12 mouse cellular contexts compared by ENCODE assay signal in genomic region chr11:34865181-34865580, GRCm38 (mm10). TPM values are rescaled to one million over a fixed set of nuclear protein-coding genes. Genes with fewer than 3 reads are reported as not detected.
DNase-seq lines count a peak whose midpoint lies in the region; ATAC-seq and TF ChIP-seq lines count a peak whose summit lies in the region.
"Had no signal": no experiment of that assay in that cellular context is flagged by ENCODE, and none has a peak within 500 bp of the region (broad histone marks: within the 10 kb centered on the region; RNA-seq: fewer than 3 reads in every experiment).

No protein-coding gene starts in this region.

- no peak overlapping the region for H3K4me3 ChIP-seq in gastrocnemius, adult 2 months
- H3K4me3 ChIP-seq in midbrain, embryonic 11.5 days (ENCODE audit: low read depth, low read length): no peak overlapping the region
- H3K4me3 ChIP-seq in liver, embryonic 11.5 days (ENCODE audit: low read depth, low read length): no peak overlapping the region
- no peak overlapping the region for H3K4me3 ChIP-seq in forebrain, embryonic 12.5 days (replicated peaks)
- H3K4me3 ChIP-seq: erythroblast, embryonic 14.5 days; neural tube, embryonic 13.5 days had no signal

- H3K4me1 ChIP-seq in midbrain, embryonic 11.5 days (ENCODE audit: control insufficient read depth, insufficient read depth, low read length): no peaks in the 10 kb centered on the region
- no peaks in the 10 kb centered on the region for H3K4me1 ChIP-seq in liver, embryonic 11.5 days (replicated peaks; ENCODE audit: control insufficient read depth, insufficient read depth, low read length)
- H3K4me1 ChIP-seq in forebrain, embryonic 12.5 days: no peaks in the 10 kb centered on the region
- H3K4me1 ChIP-seq: neural tube, embryonic 13.5 days had no signal

- intact Hi-C loops in gastrocnemius, adult 2 months (cut with DNase I): no loop called here
- intact Hi-C loops in left cerebral cortex, postnatal 25 days (cut with DNase I): no loop called here

- no peak overlapping the region for H3K9ac ChIP-seq in midbrain, embryonic 11.5 days (ENCODE audit: low read length)
- H3K9ac ChIP-seq in liver, embryonic 11.5 days (ENCODE audit: low read depth, low read length): no peak overlapping the region
- H3K9ac ChIP-seq in forebrain, embryonic 12.5 days: no peak overlapping the region
- H3K9ac ChIP-seq: hindbrain, embryonic 14.5 days; neural tube, embryonic 13.5 days had no signal

- DNase-seq in gastrocnemius, adult 2 months: peak; percentile 68
- DNase-seq in gastrocnemius, postnatal 4 days (ENCODE audit: low spot score in 2 of 2): no peak
- peak; percentile 17 for DNase-seq in 3T3-L1 (ENCODE audit: low read depth, low spot score)
- peak; percentile 74 to 83 for DNase-seq in frontal cortex, adult 2 months (ENCODE audit: extremely low spot score in 1 of 2, low spot score in 1 of 2)
- DNase-seq in left cerebral cortex, postnatal 25 days (ENCODE audit: low spot score in 2 of 2): peak; percentile 62 to 91
- DNase-seq in midbrain, embryonic 11.5 days (ENCODE audit: low spot score, missing footprints): no peak
- DNase-seq in liver, embryonic 11.5 days (ENCODE audit: low spot score): no peak
- DNase-seq: cerebellum, adult 18-20 months had no signal

- no peak overlapping the region for H3K4me2 ChIP-seq in midbrain, embryonic 11.5 days
- no peak overlapping the region for H3K4me2 ChIP-seq in liver, embryonic 11.5 days
- H3K4me2 ChIP-seq in forebrain, embryonic 12.5 days: no peak overlapping the region
- H3K4me2 ChIP-seq: hindbrain, embryonic 14.5 days; neural tube, embryonic 13.5 days had no signal

- H3K27ac ChIP-seq in gastrocnemius, adult 2 months: peak overlapping the region; percentile 76
- no peak overlapping the region for H3K27ac ChIP-seq in midbrain, embryonic 11.5 days (ENCODE audit: low read depth, low read length)
- no peak overlapping the region for H3K27ac ChIP-seq in liver, embryonic 11.5 days (ENCODE audit: low read depth, low read length)
- H3K27ac ChIP-seq in forebrain, embryonic 12.5 days: no peak overlapping the region
- H3K27ac ChIP-seq: hindbrain, embryonic 14.5 days; neural tube, embryonic 13.5 days had no signal

- no peaks in the 10 kb centered on the region for H3K36me3 ChIP-seq in midbrain, embryonic 11.5 days (ENCODE audit: control insufficient read depth, insufficient read depth, low read length)
- H3K36me3 ChIP-seq in liver, embryonic 11.5 days (ENCODE audit: control insufficient read depth, insufficient read depth, low read length): no peaks in the 10 kb centered on the region
- H3K36me3 ChIP-seq in forebrain, embryonic 12.5 days (replicated peaks): no peaks in the 10 kb centered on the region
- H3K36me3 ChIP-seq: neural tube, embryonic 13.5 days had no signal

- 87% methylated on average over 14 of the region's 14 CpGs for WGBS in midbrain, embryonic 11.5 days
- 86% methylated on average over 14 of the region's 14 CpGs for WGBS in liver, embryonic 11.5 days
- WGBS in forebrain, embryonic 12.5 days: 87% methylated on average over 14 of the region's 14 CpGs

- no peaks in the 10 kb centered on the region for H3K27me3 ChIP-seq in midbrain, embryonic 11.5 days (ENCODE audit: control insufficient read depth, insufficient read depth, low read length)
- H3K27me3 ChIP-seq in liver, embryonic 11.5 days (replicated peaks; ENCODE audit: control insufficient read depth, insufficient read depth, low read length): no peaks in the 10 kb centered on the region
- H3K27me3 ChIP-seq in forebrain, embryonic 12.5 days: no peaks in the 10 kb centered on the region
- H3K27me3 ChIP-seq: neural tube, embryonic 13.5 days had no signal

- no peak for ATAC-seq in midbrain, embryonic 11.5 days (ENCODE audit: low FRiP score)
- no peak for ATAC-seq in liver, embryonic 11.5 days (replicated peaks; ENCODE audit: low FRiP score)
- no peak for ATAC-seq in forebrain, embryonic 12.5 days (ENCODE audit: low FRiP score)

- H3K9me3 ChIP-seq in midbrain, embryonic 11.5 days (ENCODE audit: control insufficient read depth, low read length): no peaks in the 10 kb centered on the region
- no peaks in the 10 kb centered on the region for H3K9me3 ChIP-seq in liver, embryonic 11.5 days (ENCODE audit: control insufficient read depth, low read length)
- H3K9me3 ChIP-seq in forebrain, embryonic 12.5 days: no peaks in the 10 kb centered on the region
- H3K9me3 ChIP-seq: neural tube, embryonic 13.5 days had no signal

- no peak for TF ChIP-seq CTCF in gastrocnemius, adult 2 months (IDR thresholded peaks at IDR 0.05)

RNA-seq across cellular contexts. Expression of gene Spdl1, which starts 31.7 kb away (rescaled TPM):
- total RNA-seq in gastrocnemius, adult 2 months (2021): under 1 TPM; 0.14 to 0.18 TPM
- 1 to 10 TPM; 5.7 to 6.1 TPM for total RNA-seq in gastrocnemius, postnatal 4 days (2021)
- polyA plus RNA-seq in frontal cortex, adult 2 months (2012; rRNA removed): 0.28 and 0.67 TPM in 2 replicates
- under 1 TPM; 0.32 to 0.73 TPM for total RNA-seq in left cerebral cortex, postnatal 25 days (2021)
- 30.2 and 30.8 TPM in 2 replicates for polyA plus RNA-seq in midbrain, embryonic 11.5 days (2014; fragmentation: Nextera tagmentation; extraction: Ambion mirVana)
- 26.7 and 27.5 TPM in 2 replicates for polyA plus RNA-seq in liver, embryonic 11.5 days (2014; fragmentation: Nextera tagmentation; extraction: Ambion mirVana)
- 23.4 and 26.1 TPM in 2 replicates for polyA plus RNA-seq in forebrain, embryonic 12.5 days (2016; fragmentation: Nextera tagmentation; extraction: Ambion mirVana)

Comparison
In these comparisons a context has a peak if more than half of its experiments do, and no peak if none do; other contexts are left out.
1. DNase-seq: peak in gastrocnemius, adult 2 months (single experiment), 3T3-L1 (single experiment), frontal cortex, adult 2 months (2 of 2) and left cerebral cortex, postnatal 25 days (2 of 2); none in gastrocnemius, postnatal 4 days (0 of 2), midbrain, embryonic 11.5 days (single experiment) and liver, embryonic 11.5 days (single experiment).
2. RNA of gene Spdl1, which starts 31.7 kb away (polyA plus RNA-seq): 30.2 to 30.8 TPM in midbrain, embryonic 11.5 days, 26.7 to 27.5 TPM in liver, embryonic 11.5 days and 23.4 to 26.1 TPM in forebrain, embryonic 12.5 days; 0.28 to 0.67 TPM in frontal cortex, adult 2 months; every median in the first group is over 10 times any median in the second.